Mouse (Mus musculus) forebrain, embryonic 10.5 days (tissue): ENCODE results near the gene Bclaf1. TPM values are rescaled to one million over a fixed set of nuclear protein-coding genes. Genes with fewer than 3 reads are reported as not detected.
A peak's percentile ranks its signal among the peaks of the same experiment; 100 is the strongest.

Experiments used
- DNase-seq: peaks from one replicate; pipeline ENCODE4 v3.0.0-alpha.2; 2017; ENCODE audit warnings: low spot score; ENCODE audit errors: extremely low spot score
- H3K27ac ChIP-seq: fragments of 300-500 bp; sonication (generic); 2 replicates; pipeline ENCODE4 v1.5.1; 2016; ENCODE audit warnings: mild to moderate bottlenecking
- H3K27me3 ChIP-seq: fragments of 300-500 bp; sonication (generic); 2 replicates; pipeline ENCODE4 v1.6.1; 2016; ENCODE audit warnings: mild to moderate bottlenecking; ENCODE audit not compliant: poor library complexity, severe bottlenecking
- H3K36me3 ChIP-seq: fragments of 300-500 bp; sonication (generic); replicated peaks from 2 replicates; pipeline ENCODE4 v1.6.1; 2016; ENCODE audit warnings: mild to moderate bottlenecking, moderate library complexity
- H3K4me1 ChIP-seq: fragments of 300-500 bp; sonication (generic); 2 replicates; pipeline ENCODE4 v1.6.1; 2016
- H3K4me3 ChIP-seq: fragments of 300-500 bp; sonication (generic); 2 replicates; pipeline ENCODE4 v1.5.1; 2016; ENCODE audit warnings: mild to moderate bottlenecking, moderate library complexity
- H3K9me3 ChIP-seq: fragments of 300-500 bp; sonication (generic); 2 replicates; pipeline ENCODE4 v1.6.1; 2016; ENCODE audit warnings: mild to moderate bottlenecking, moderate library complexity
- WGBS: fragments of 180-500 bp; shearing (Covaris S2); methylation state at CpG from one replicate; pipeline ENCODE4 v1.1.7; 2016; 5-methylcytosine and 5-hydroxymethylcytosine counted together
- polyA plus RNA-seq: library from polyadenylated mRNA; unstranded; fragments of >200 nt; fragmentation: Nextera tagmentation; extraction: Ambion mirVana; gene quantifications from 2 replicates; pipeline ENCODE4 v1.2.1, GENCODE M21; 2016

Bclaf1 gene
- polyA plus RNA-seq, 1 experiment from 2014 or later = 179 TPM

DNA sequence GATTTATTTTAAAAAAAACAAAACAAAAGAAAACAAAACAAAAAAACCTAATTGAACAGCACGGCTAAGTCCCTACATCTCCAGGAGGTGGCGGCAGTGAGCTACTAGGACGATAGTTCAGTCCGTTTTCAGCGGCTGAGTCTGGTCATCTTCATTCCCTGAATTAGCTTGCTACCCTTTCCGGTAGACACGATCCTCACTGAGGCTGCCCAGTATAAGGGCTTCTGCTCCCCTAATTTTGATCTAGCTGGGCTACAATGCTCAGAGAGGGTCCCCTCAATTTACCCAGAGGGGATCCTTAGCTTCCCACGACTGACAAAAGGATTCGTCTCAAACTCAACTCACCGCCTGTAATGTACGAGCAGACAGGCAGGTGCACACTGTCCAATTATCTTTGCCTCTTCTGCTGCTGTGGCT is 21.8 kb upstream of the Bclaf1 start:
- Histone ChIP-seq H3K27me3 (no peaks in the 10 kb centered on the region), H3K27ac (peak overlapping the region; percentile 54), H3K36me3 (no peaks in the 10 kb centered on the region), H3K4me1 (peaks cover 25% of the 10 kb centered on the region), H3K4me3 (peak overlapping the region; percentile 34), H3K9me3 (no peaks in the 10 kb centered on the region)
- peak; percentile 77 for DNase-seq
- 29% methylated on average over 11 of the region's 11 CpGs for WGBS

DNA sequence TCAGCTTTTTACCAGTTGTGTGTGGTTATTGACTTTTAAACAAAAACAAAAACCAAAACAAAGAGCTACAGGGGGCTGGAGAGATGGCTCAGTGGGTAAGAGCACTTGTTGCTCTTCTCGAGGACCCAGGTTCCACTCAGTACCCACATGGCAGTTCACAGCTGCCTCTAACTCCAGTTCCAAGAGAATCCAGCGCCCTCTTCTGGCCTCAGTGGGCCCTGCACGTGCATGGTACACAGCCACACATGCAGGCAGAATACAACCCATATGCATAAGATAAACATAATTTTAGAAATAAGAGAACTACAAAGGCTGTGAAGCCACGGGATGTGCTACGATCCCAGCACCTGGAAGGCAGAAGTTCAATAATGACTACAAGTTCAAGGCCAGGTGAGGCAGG is 16.3 kb upstream of the Bclaf1 start:
- H3K27me3 ChIP-seq = no peaks in the 10 kb centered on the region
- 72% methylated on average over 5 of the region's 5 CpGs for WGBS

DNA sequence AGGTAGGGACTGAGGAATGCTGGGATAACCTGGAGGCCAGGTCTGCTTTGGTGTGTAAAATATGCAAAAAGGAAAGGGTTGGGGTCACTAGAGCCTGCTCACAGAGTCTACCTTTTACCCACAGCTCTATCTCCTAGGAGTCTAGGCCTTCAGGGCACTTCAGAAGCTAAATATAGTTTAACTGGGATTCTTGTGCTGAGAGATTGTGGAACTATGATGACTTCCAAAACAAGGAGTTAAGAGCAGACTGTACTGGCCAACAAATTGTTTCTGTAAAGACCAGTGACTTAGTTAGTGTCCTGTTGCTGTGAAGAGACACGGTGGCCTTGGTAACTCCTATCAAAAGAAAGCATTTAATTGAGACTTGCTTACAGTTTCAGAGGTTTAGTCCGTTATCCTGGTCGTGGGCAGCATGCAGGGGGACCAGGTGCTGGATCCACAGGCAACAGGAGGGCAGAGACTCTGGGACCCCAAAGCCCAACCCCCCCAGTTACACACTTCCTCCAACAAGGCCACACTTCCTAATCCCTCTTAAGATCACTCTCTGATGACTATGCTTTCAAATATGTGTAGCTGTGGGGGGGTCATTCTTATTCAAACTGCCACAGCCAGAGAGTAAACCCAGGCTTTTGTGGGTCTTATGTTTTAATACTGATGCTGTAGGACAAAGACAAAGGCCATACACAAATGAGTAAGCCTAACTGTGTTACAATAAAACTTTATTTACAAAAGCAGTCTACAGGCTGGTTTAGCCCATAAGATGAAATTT is 13.9 kb upstream of the Bclaf1 start:
- Histone ChIP-seq H3K4me1 (no peaks in the 10 kb centered on the region), H3K27ac (no peak overlapping the region), H3K9me3 (no peaks in the 10 kb centered on the region), H3K27me3 (no peaks in the 10 kb centered on the region), H3K36me3 (no peaks in the 10 kb centered on the region), H3K4me3 (no peak overlapping the region)
- 44% methylated on average over 3 of the region's 3 CpGs for WGBS
- DNase-seq = no peak

More for the DNA sequence above, 16.3 kb upstream of the Bclaf1 start:
- no peaks in the 10 kb centered on the region for H3K9me3 ChIP-seq
- DNase-seq = no peak
- H3K4me3 ChIP-seq = no peak overlapping the region
- H3K36me3 ChIP-seq = no peaks in the 10 kb centered on the region
- no peak overlapping the region for H3K27ac ChIP-seq
- H3K4me1 ChIP-seq = no peaks in the 10 kb centered on the region

DNA sequence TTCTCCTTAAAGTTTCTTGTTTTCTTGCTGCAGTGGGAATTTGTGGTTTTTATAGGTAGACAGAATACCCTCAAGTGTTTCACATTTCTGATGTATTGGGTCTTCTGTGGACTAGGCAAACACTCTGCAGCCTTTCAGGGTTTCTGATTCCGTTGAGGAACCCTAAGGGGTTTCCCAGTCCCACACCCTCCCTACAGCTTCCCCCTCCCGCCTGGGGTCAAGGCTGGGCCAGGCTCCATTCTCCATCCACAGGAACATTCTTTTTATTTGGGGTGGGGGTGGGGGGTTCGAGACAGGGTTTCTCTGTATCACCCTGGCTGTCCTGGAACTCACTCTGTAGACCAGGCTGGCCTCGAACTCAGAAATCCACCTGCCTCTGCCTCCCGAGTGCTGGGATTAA is 13.2 kb upstream of the Bclaf1 start:
- WGBS = 80% methylated on average over 5 of the region's 5 CpGs
- no peak for DNase-seq
- Histone ChIP-seq H3K27me3 (no peaks in the 10 kb centered on the region), H3K27ac (no peak overlapping the region), H3K36me3 (no peaks in the 10 kb centered on the region), H3K4me3 (no peak overlapping the region), H3K9me3 (no peaks in the 10 kb centered on the region), H3K4me1 (no peaks in the 10 kb centered on the region)

DNA sequence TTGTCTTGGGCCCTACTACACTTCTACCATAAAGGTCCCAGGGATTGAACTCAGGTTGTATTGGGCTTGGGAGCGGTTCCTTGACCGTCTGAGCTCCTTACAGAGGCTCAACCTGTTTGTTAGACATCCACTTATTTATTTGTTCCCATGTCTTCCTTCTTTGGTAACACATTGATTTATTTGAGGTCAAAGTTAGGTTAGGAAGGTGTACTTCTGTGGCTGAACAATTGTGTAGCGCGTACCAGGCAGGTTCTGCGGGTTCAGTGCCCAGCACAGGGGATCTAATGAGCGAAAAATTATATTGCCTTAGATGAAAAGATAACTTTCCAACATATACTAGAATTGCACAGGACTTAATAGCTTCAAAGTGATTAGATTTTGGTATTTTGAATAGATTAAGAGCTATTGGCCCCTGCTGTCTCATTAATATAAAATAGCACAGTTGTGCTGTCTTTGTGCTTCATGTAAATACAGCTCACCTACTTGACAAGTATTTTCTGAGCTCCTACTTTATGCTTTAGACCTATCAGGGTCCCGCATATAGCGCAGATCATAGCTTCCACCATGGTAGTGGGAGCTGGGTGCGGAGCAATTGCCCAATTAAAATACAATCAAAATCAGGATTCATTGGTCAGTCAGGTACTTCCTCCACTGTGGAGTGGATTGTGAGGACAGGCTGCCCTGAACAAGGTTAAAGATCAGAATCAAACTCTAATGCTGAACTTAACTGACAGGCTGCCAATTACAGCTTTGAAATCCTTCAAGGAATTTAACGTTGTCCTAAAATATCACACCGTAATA is 1.1 kb upstream of the Bclaf1 start:
- Histone ChIP-seq H3K36me3 (peaks cover 21% of the 10 kb centered on the region), H3K4me3 (peak overlapping the region; percentile 86), H3K27me3 (no peaks in the 10 kb centered on the region), H3K27ac (peak overlapping the region; percentile 99), H3K4me1 (peaks cover 22% of the 10 kb centered on the region), H3K9me3 (no peaks in the 10 kb centered on the region)
- DNase-seq = no peak
- WGBS = 49% methylated on average over 11 of the region's 11 CpGs

DNA sequence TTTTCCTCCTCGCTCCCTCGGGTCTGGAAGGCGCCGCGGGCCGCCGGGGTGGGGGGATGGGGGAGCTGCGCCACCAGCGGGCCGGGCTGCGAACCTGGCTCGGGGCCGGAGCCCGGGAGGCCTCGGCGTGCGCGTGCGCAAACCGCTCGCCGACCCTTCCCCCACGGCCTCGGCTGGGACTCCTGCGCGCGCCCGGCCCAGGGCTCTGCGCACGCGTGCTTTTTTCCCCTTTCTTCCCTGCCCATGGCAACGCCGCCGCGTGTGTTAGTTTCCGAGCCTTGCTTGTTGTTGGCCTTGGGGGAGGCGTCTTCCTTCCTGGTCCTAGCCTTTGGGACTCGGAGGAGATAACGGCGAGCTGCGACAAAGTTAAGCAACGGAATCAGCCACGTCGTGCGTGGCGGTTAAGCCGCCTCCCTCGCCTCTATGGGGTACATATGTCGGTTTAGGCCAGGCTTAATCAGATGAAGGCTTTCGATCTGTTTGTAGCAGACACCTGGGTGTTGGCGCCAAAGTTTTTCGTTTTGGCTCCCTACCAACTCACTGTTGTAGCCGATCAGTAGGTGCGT is 550 bp downstream of the Bclaf1 start:
- under 1% methylated on average over 54 of the region's 54 CpGs for WGBS
- H3K27ac ChIP-seq = peak overlapping the region; percentile 99
- no peaks in the 10 kb centered on the region for H3K9me3 ChIP-seq
- no peaks in the 10 kb centered on the region for H3K27me3 ChIP-seq
- peak overlapping the region; percentile 86 for H3K4me3 ChIP-seq
- H3K4me1 ChIP-seq = peaks cover 22% of the 10 kb centered on the region
- H3K36me3 ChIP-seq = peaks cover 35% of the 10 kb centered on the region
- DNase-seq = peak; percentile 87

DNA sequence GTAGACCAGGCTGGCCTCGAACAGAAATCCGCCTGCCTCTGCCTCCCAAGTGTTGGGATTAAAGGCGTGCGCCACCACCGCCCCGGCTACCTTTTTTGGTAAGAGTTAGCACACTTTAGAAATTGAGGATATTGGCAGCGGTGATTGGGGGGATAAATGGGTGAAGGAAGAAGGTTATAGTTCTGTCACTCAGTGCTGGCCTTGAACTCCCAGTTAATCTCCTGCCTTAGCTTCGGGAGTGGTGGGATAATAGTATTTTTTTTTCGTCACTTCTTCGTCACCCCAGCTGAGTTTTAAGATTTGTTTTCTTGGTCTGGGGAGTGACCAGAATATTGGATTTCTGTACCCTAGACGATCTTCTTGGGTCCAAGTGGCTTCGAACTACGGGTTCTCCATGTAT is 1.2 kb downstream of the Bclaf1 start:
- H3K4me3 ChIP-seq = peak overlapping the region; percentile 86
- H3K27ac ChIP-seq = peak overlapping the region; percentile 99
- H3K4me1 ChIP-seq = peaks cover 22% of the 10 kb centered on the region
- peaks cover 41% of the 10 kb centered on the region for H3K36me3 ChIP-seq
- DNase-seq = no peak
- H3K9me3 ChIP-seq = no peaks in the 10 kb centered on the region
- WGBS = 57% methylated on average over 13 of the region's 13 CpGs
- H3K27me3 ChIP-seq = no peaks in the 10 kb centered on the region

DNA sequence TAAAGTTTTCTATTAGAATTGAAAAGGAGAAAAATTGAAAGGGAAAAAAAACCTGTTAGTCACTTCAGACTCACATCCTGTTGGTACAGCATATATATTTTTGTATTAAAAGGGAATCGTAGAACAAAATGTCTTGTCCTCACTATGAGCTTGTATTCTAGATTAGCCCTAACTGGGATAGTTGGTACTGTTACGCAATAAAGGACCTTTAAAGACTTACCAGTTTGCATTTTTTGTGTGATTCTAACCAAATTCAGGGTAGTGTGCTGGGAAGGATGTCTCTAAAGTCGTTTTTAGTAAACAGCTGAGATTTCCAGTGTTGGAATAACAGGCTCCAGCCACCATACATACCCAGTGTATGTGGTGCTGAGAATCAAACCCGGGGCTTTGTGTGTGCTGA is 1.7 kb downstream of the Bclaf1 start:
- peak overlapping the region; percentile 86 for H3K4me3 ChIP-seq
- peaks cover 46% of the 10 kb centered on the region for H3K36me3 ChIP-seq
- H3K9me3 ChIP-seq = no peaks in the 10 kb centered on the region
- WGBS = 87% methylated on average over 4 of the region's 4 CpGs
- H3K27ac ChIP-seq = no peak overlapping the region
- no peak for DNase-seq
- no peaks in the 10 kb centered on the region for H3K27me3 ChIP-seq
- H3K4me1 ChIP-seq = peaks cover 22% of the 10 kb centered on the region

DNA sequence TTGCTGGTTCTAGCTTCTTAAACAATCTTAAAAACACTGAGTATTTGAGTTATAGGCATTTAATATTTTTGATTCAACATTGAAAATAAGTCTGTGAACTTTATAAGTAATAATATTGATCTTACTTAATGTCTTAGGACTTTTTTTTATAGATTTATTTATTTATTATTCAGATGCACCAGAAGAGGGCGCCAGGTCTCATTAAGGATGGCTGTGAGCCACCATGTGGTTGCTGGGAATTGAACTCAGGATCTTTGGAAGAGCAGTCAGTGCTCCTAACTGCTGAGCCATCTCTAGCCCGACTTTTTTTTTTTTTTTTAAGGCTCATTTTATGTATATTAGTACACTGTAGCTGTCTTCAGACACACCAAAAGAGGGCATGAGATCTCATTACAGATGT is 2.5 kb downstream of the Bclaf1 start:
- Histone ChIP-seq H3K4me3 (no peak overlapping the region), H3K27me3 (no peaks in the 10 kb centered on the region), H3K9me3 (no peaks in the 10 kb centered on the region), H3K27ac (no peak overlapping the region), H3K36me3 (peaks cover 55% of the 10 kb centered on the region), H3K4me1 (peaks cover 22% of the 10 kb centered on the region)
- no peak for DNase-seq
- 65% methylated on average over 2 of the region's 2 CpGs for WGBS

DNA sequence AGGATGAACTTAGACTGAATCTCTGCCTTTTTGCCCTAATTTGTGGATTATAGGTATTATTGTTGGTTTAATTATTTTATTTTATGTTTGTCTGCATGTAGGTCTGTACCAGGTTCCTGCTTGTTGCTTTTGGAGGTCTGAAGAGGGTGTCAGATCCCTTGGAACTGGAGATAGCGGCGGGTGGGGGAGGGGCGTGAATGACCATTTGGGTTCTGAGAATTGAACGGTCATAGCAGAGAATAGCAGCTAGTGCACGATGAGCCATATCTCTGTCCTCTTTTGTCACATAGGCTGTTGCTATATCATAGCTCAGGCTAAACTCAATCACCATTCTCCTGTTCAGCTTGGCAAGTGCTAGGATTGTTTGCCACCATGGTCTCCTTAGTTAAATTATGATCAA is 5.2 kb downstream of the Bclaf1 start:
- peaks cover 82% of the 10 kb centered on the region for H3K36me3 ChIP-seq
- DNase-seq = no peak
- WGBS = 87% methylated on average over 5 of the region's 5 CpGs

DNA sequence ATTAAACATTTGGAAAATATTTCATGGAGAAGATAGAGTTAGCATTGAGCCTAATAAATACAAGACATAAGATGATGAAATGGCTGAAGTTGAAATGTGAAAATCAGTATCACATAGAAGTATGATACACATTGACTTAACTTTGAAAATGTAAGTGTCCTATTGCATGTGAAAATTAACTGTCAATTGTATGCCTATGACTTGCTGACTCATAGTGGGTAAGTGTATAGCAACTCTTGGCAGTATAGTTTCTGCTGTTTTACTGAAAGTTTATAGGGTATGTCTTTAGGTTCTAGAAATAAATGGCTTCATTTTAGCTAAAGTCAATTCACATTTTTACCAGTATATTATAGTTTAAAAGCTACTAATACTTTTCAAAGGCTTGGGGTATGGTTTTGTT is 14.0 kb downstream of the Bclaf1 start:
- no peak overlapping the region for H3K4me3 ChIP-seq
- H3K27me3 ChIP-seq = no peaks in the 10 kb centered on the region
- H3K4me1 ChIP-seq = no peaks in the 10 kb centered on the region
- H3K9me3 ChIP-seq = no peaks in the 10 kb centered on the region
- H3K36me3 ChIP-seq = peaks cover 100% of the 10 kb centered on the region
- no peak for DNase-seq
- no peak overlapping the region for H3K27ac ChIP-seq

More for the DNA sequence above, 5.2 kb downstream of the Bclaf1 start:
- Histone ChIP-seq H3K4me1 (peaks cover 10% of the 10 kb centered on the region), H3K27me3 (no peaks in the 10 kb centered on the region), H3K4me3 (no peak overlapping the region), H3K27ac (no peak overlapping the region), H3K9me3 (no peaks in the 10 kb centered on the region)

DNA sequence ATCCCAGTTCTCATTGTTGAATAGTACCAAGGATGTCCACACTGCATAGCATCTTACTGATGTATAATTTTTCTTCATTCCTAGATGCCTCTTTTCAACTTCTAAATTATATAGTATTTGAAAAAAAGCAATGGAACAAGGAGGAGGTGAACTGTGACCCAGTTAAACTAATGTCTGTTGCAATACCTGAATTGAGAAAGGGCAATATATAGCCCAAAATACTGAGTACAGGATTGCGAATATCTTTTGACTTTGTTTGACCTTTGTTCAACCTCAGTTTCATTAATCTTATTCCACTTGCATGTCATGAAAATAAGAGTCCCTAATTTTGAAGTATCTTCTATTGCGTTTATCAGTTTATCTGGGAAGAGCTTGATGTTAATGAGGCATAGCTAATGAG is 19.0 kb downstream of the Bclaf1 start:
- no peaks in the 10 kb centered on the region for H3K4me1 ChIP-seq
- peaks cover 100% of the 10 kb centered on the region for H3K36me3 ChIP-seq
- no peak overlapping the region for H3K27ac ChIP-seq
- no peak for DNase-seq
- H3K9me3 ChIP-seq = no peaks in the 10 kb centered on the region
- H3K4me3 ChIP-seq = no peak overlapping the region
- no peaks in the 10 kb centered on the region for H3K27me3 ChIP-seq
- 92% methylated on average over 2 of the region's 2 CpGs for WGBS

DNA sequence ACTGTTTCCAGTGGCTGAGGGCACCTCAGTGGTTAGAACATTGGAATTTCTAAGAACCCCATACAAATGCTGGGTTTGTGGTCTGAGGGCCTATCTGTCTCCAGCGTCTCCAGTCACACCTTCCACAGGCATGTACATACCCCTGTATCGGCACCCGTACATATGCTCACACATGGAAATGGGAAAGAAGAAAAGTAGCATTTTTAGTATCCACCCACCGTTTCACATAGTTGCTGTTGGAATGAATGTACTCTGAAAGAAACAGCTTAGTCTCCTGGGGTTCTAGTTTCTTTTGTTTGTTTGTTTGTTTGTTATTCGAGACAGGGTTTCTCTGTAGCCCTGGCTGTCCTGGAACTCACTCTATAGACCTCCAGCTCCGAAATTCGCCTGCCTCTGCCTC is 25.6 kb downstream of the Bclaf1 start:
- Histone ChIP-seq H3K4me1 (no peaks in the 10 kb centered on the region), H3K9me3 (no peaks in the 10 kb centered on the region), H3K27ac (no peak overlapping the region), H3K4me3 (no peak overlapping the region), H3K36me3 (peaks cover 100% of the 10 kb centered on the region), H3K27me3 (no peaks in the 10 kb centered on the region)
- DNase-seq = no peak
- 88% methylated on average over 7 of the region's 7 CpGs for WGBS
